Mouse (Mus musculus) adrenal gland, postnatal 14 days (tissue): Measurements from ENCODE around the gene Rnf212. TPM values are rescaled to one million over a fixed set of nuclear protein-coding genes. Genes with fewer than 3 reads are reported as not detected.

Source experiments
- total RNA-seq: library from RNA; stranded (reverse); gene quantifications from 2 replicates; pipeline ENCODE4 v1.2.3, GENCODE M21; 2021

Rnf212 gene
- total RNA-seq, 1 experiment from 2014 or later = 0.56 TPM

Other genes starting within 250 kb of the Rnf212 start
- gene Cplx1, start 225.0 kb downstream of the Rnf212 start, total RNA-seq = 3.9 and 8.3 TPM in 2 replicates
- gene Gak, start 145.2 kb downstream of the Rnf212 start, total RNA-seq = 73.1 and 74.9 TPM in 2 replicates
- 19.5 and 22.3 TPM in 2 replicates for gene Tmem175, start 145.2 kb downstream of the Rnf212 start, total RNA-seq
- gene Idua, start 114.7 kb downstream of the Rnf212 start, total RNA-seq = 12.6 and 13.7 TPM in 2 replicates
- 15.2 and 24.1 TPM in 2 replicates for gene Dgkq, start 105.3 kb downstream of the Rnf212 start, total RNA-seq
- gene Slc26a1, start 99.4 kb downstream of the Rnf212 start, total RNA-seq = 0.98 and 16.7 TPM in 2 replicates
- gene Fgfrl1, start 82.6 kb downstream of the Rnf212 start, total RNA-seq = 39.0 and 44.7 TPM in 2 replicates
- not detected in 2 replicates for gene Tmed11, start 20.4 kb upstream of the Rnf212 start, total RNA-seq
- not detected in 2 replicates for gene Vmn2r8, start 33.9 kb upstream of the Rnf212 start, total RNA-seq
- not detected in 2 replicates for gene Vmn2r9, start 77.6 kb upstream of the Rnf212 start, total RNA-seq
- gene Vmn2r10, start 231.5 kb upstream of the Rnf212 start, total RNA-seq = not detected in 2 replicates